Mouse (Mus musculus): ENCODE results near the gene Pdf. TPM values are rescaled to one million over a fixed set of nuclear protein-coding genes. Genes with fewer than 3 reads are reported as not detected.
"Not testable (repeated sequence)": the region's sequence is repeated elsewhere in the genome, so short reads cannot be mapped to it uniquely, and the experiment has no call there.

The Pdf gene
- polyA plus RNA-seq, 1 experiment: 24.3 TPM

- H3K4me1 ChIP-seq (ENCODE audit: control insufficient read depth, insufficient read depth, insufficient read length, low read length): peaks cover 3% of the 10 kb centered on the region; the same call in 1 of the 2 replicates
- peak within 1 kb of the TSS; percentile 80 for H3K27ac ChIP-seq (replicated peaks; ENCODE audit: low read depth, low read length)
- peak within 1 kb of the TSS; percentile 85 for H3K4me3 ChIP-seq (ENCODE audit: insufficient read depth, low read depth, low read length)
Observed at GRCm38 (mm10) chr8:107056076-107056972, 7.9 kb upstream of the Pdf start, which contains the start of the genes Cog8 and Nip7. Gene Cog8 (minus strand): TSS chr8:107056689. Gene Nip7 (plus strand): TSS chr8:107056877.

- Histone ChIP-seq H3K4me3 (ENCODE audit: insufficient read depth, low read depth, low read length) (no peak overlapping the region), H3K27ac (replicated peaks; ENCODE audit: low read depth, low read length) (no peak overlapping the region), H3K4me1 (ENCODE audit: control insufficient read depth, insufficient read depth, insufficient read length, low read length) (peaks cover 2% of the 10 kb centered on the region; the same call in 1 of the 2 replicates)
Observed at GRCm38 (mm10) chr8:107052046-107052445, 3.6 kb upstream of the Pdf start.

GRCm38 (mm10) chr8:107049480-107049879, 1.1 kb upstream of the Pdf start:
- no peak overlapping the region for H3K27ac ChIP-seq (replicated peaks; ENCODE audit: low read depth, low read length)
- no peak overlapping the region for H3K4me3 ChIP-seq (ENCODE audit: insufficient read depth, low read depth, low read length)

GRCm38 (mm10) chr8:107046976-107047375, 1.4 kb downstream of the Pdf start:
- Histone ChIP-seq H3K4me1 (ENCODE audit: control insufficient read depth, insufficient read depth, insufficient read length, low read length) (peaks cover 4% of the 10 kb centered on the region; the same call in 1 of the 2 replicates), H3K27ac (replicated peaks; ENCODE audit: low read depth, low read length) (no peak overlapping the region), H3K4me3 (ENCODE audit: insufficient read depth, low read depth, low read length) (peak overlapping the region; percentile 17; the same call in 1 of the 2 replicates)

More at GRCm38 (mm10) chr8:107049480-107049879, 1.1 kb upstream of the Pdf start:
- peaks cover 4% of the 10 kb centered on the region; the same call in 1 of the 2 replicates for H3K4me1 ChIP-seq (ENCODE audit: control insufficient read depth, insufficient read depth, insufficient read length, low read length)

GRCm38 (mm10) chr8:107045478-107045877, 2.9 kb downstream of the Pdf start:
- Histone ChIP-seq H3K4me1 (ENCODE audit: control insufficient read depth, insufficient read depth, insufficient read length, low read length) (peaks cover 4% of the 10 kb centered on the region; the same call in 1 of the 2 replicates), H3K27ac (replicated peaks; ENCODE audit: low read depth, low read length) (no peak overlapping the region), H3K4me3 (ENCODE audit: insufficient read depth, low read depth, low read length) (no peak overlapping the region)

GRCm38 (mm10) chr8:107040632-107041031, 7.8 kb downstream of the Pdf start:
- H3K4me3 ChIP-seq (ENCODE audit: insufficient read depth, low read depth, low read length): no peak overlapping the region
- no peak overlapping the region for H3K27ac ChIP-seq (replicated peaks; ENCODE audit: low read depth, low read length)
- peaks cover 5% of the 10 kb centered on the region; the same call in 1 of the 2 replicates for H3K4me1 ChIP-seq (ENCODE audit: control insufficient read depth, insufficient read depth, insufficient read length, low read length)

- Histone ChIP-seq H3K4me3 (ENCODE audit: insufficient read depth, low read depth, low read length) (no peak overlapping the region), H3K27ac (replicated peaks; ENCODE audit: low read depth, low read length) (no peak overlapping the region), H3K4me1 (ENCODE audit: control insufficient read depth, insufficient read depth, insufficient read length, low read length) (peaks cover 12% of the 10 kb centered on the region)
Observed at GRCm38 (mm10) chr8:107036626-107037025, 11.8 kb downstream of the Pdf start.

GRCm38 (mm10) chr8:107035641-107036040, 12.8 kb downstream of the Pdf start:
- Histone ChIP-seq H3K27ac (replicated peaks; ENCODE audit: low read depth, low read length) (no peak overlapping the region), H3K4me1 (ENCODE audit: control insufficient read depth, insufficient read depth, insufficient read length, low read length) (peaks cover 12% of the 10 kb centered on the region), H3K4me3 (ENCODE audit: insufficient read depth, low read depth, low read length) (no peak overlapping the region)

GRCm38 (mm10) chr8:107033609-107034008, 14.8 kb downstream of the Pdf start:
- H3K4me3 ChIP-seq (ENCODE audit: insufficient read depth, low read depth, low read length); H3K27ac ChIP-seq (replicated peaks; ENCODE audit: low read depth, low read length): not testable (repeated sequence)
- H3K4me1 ChIP-seq (ENCODE audit: control insufficient read depth, insufficient read depth, insufficient read length, low read length): peaks cover 12% of the 10 kb centered on the region

GRCm38 (mm10) chr8:107031577-107032090, 16.8 kb downstream of the Pdf start:
- H3K27ac ChIP-seq (replicated peaks; ENCODE audit: low read depth, low read length): peak overlapping the region; percentile 77
- peak overlapping the region; percentile 99 for H3K4me3 ChIP-seq (ENCODE audit: insufficient read depth, low read depth, low read length)
- H3K4me1 ChIP-seq (ENCODE audit: control insufficient read depth, insufficient read depth, insufficient read length, low read length): peaks cover 11% of the 10 kb centered on the region

GRCm38 (mm10) chr8:107030650-107031576, 17.5 kb downstream of the Pdf start, which contains the start of gene Vps4a:
Gene Vps4a (plus strand): TSS chr8:107031222.
- peak within 1 kb of the TSS; percentile 99 for H3K4me3 ChIP-seq (ENCODE audit: insufficient read depth, low read depth, low read length)
- peak within 1 kb of the TSS; percentile 77 for H3K27ac ChIP-seq (replicated peaks; ENCODE audit: low read depth, low read length)
- H3K4me1 ChIP-seq (ENCODE audit: control insufficient read depth, insufficient read depth, insufficient read length, low read length): peaks cover 6% of the 10 kb centered on the region

- no peak overlapping the region for H3K4me3 ChIP-seq (ENCODE audit: insufficient read depth, low read depth, low read length)
- peaks cover 6% of the 10 kb centered on the region for H3K4me1 ChIP-seq (ENCODE audit: control insufficient read depth, insufficient read depth, insufficient read length, low read length)
Observed at GRCm38 (mm10) chr8:107030058-107030457, 18.4 kb downstream of the Pdf start.

GRCm38 (mm10) chr8:107029310-107029709, 19.1 kb downstream of the Pdf start:
- Histone ChIP-seq H3K4me1 (ENCODE audit: control insufficient read depth, insufficient read depth, insufficient read length, low read length) (peaks cover 6% of the 10 kb centered on the region), H3K4me3 (ENCODE audit: insufficient read depth, low read depth, low read length) (no peak overlapping the region), H3K27ac (replicated peaks; ENCODE audit: low read depth, low read length) (no peak overlapping the region)

More at GRCm38 (mm10) chr8:107030058-107030457, 18.4 kb downstream of the Pdf start:
- H3K27ac ChIP-seq (replicated peaks; ENCODE audit: low read depth, low read length): no peak overlapping the region

GRCm38 (mm10) chr8:107023479-107023878, 24.9 kb downstream of the Pdf start:
- Histone ChIP-seq H3K4me1 (ENCODE audit: control insufficient read depth, insufficient read depth, insufficient read length, low read length) (no peaks in the 10 kb centered on the region), H3K27ac (replicated peaks; ENCODE audit: low read depth, low read length) (no peak overlapping the region), H3K4me3 (ENCODE audit: insufficient read depth, low read depth, low read length) (no peak overlapping the region)
